Mouse (Mus musculus) liver, embryonic 15.5 days (tissue): ENCODE data around the gene Myh10. TPM values are rescaled to one million over a fixed set of nuclear protein-coding genes. Genes with fewer than 3 reads are reported as not detected.
A peak's percentile ranks its signal among the peaks of the same experiment; 100 is the strongest.

Experiments used
- ATAC-seq: fragments of 200-750 bp; cut with Nextera tagmentation; 2 replicates; pipeline ENCODE4 v1.8.0; 2017; ENCODE audit warnings: moderate number of reproducible peaks, mild to moderate bottlenecking, moderate library complexity; ENCODE audit not compliant: insufficient read depth
- H3K27ac ChIP-seq: fragments of 300-500 bp; sonication (generic); replicated peaks from 2 replicates; pipeline ENCODE4 v1.5.1; 2015; ENCODE audit warnings: mild to moderate bottlenecking, inconsistent platforms
- H3K27me3 ChIP-seq: fragments of 300-500 bp; sonication (generic); 2 replicates; pipeline ENCODE4 v1.6.1; 2015; ENCODE audit warnings: mild to moderate bottlenecking, inconsistent platforms
- H3K36me3 ChIP-seq: fragments of 300-500 bp; sonication (generic); replicated peaks from 2 replicates; pipeline ENCODE4 v1.6.1; 2015; ENCODE audit warnings: moderate library complexity, mild to moderate bottlenecking, inconsistent platforms
- H3K4me1 ChIP-seq: fragments of 300-500 bp; sonication (generic); replicated peaks from 2 replicates; pipeline ENCODE4 v1.6.1; 2015; ENCODE audit warnings: inconsistent platforms
- H3K4me2 ChIP-seq: fragments of 300-500 bp; sonication (generic); 2 replicates; pipeline ENCODE4 v1.6.1; 2015; ENCODE audit warnings: moderate library complexity, mild to moderate bottlenecking, inconsistent platforms
- H3K4me3 ChIP-seq: fragments of 300-500 bp; sonication (generic); replicated peaks from 2 replicates; pipeline ENCODE4 v1.5.1; 2015; ENCODE audit warnings: mild to moderate bottlenecking, inconsistent platforms
- H3K9ac ChIP-seq: fragments of 300-500 bp; sonication (generic); 2 replicates; pipeline ENCODE4 v1.6.1; 2015; ENCODE audit warnings: moderate library complexity, mild to moderate bottlenecking, inconsistent platforms
- H3K9me3 ChIP-seq: fragments of 300-500 bp; sonication (generic); replicated peaks from 2 replicates; pipeline ENCODE4 v1.6.1; 2016; ENCODE audit warnings: inconsistent platforms
- WGBS: fragments of 180-500 bp; shearing (Covaris S2); methylation state at CpG from one replicate; pipeline ENCODE4 v1.1.7; 2015; ENCODE audit warnings: mixed read lengths; ENCODE audit not compliant: insufficient replicate concordance; 5-methylcytosine and 5-hydroxymethylcytosine counted together
- polyA plus RNA-seq: library from polyadenylated mRNA; unstranded; fragments of >200 nt; fragmentation: Nextera tagmentation; extraction: Ambion mirVana; gene quantifications from 2 replicates; pipeline ENCODE4 v1.2.1, GENCODE M21; 2015

Gene Myh10
- polyA plus RNA-seq, 1 experiment from 2014 or later: 13.3 TPM

GRCm38 (mm10) chr11:68692693-68693446, 1.5 kb downstream of the Myh10 start:
- peaks cover 40% of the 10 kb centered on the region for H3K4me1 ChIP-seq
- no peaks in the 10 kb centered on the region for H3K36me3 ChIP-seq
- peaks cover 20% of the 10 kb centered on the region for H3K27me3 ChIP-seq
- no peak for ATAC-seq
- 2% methylated on average over 43 of the region's 43 CpGs for WGBS
- no peaks in the 10 kb centered on the region for H3K9me3 ChIP-seq
- H3K9ac ChIP-seq: peak overlapping the region; percentile 80
- peak overlapping the region; percentile 74 for H3K4me3 ChIP-seq
- H3K4me2 ChIP-seq: peak overlapping the region; percentile 98
- peak overlapping the region; percentile 80 for H3K27ac ChIP-seq

GRCm38 (mm10) chr11:68693447-68694040, 2.2 kb downstream of the Myh10 start:
- H3K27ac ChIP-seq: peak overlapping the region; percentile 80; the same call in 1 of the 2 replicates
- WGBS: 20% methylated on average over 10 of the region's 10 CpGs
- ATAC-seq: no peak
- no peaks in the 10 kb centered on the region for H3K36me3 ChIP-seq
- H3K4me3 ChIP-seq: peak overlapping the region; percentile 74
- peak overlapping the region; percentile 80; the same call in 1 of the 2 replicates for H3K9ac ChIP-seq
- peaks cover 40% of the 10 kb centered on the region for H3K4me1 ChIP-seq
- peaks cover 20% of the 10 kb centered on the region for H3K27me3 ChIP-seq
- H3K9me3 ChIP-seq: no peaks in the 10 kb centered on the region
- peak overlapping the region; percentile 98 for H3K4me2 ChIP-seq

- H3K4me2 ChIP-seq: no peak overlapping the region
- no peaks in the 10 kb centered on the region for H3K9me3 ChIP-seq
- H3K4me3 ChIP-seq: no peak overlapping the region
- WGBS: 77% methylated on average over 6 of the region's 6 CpGs
- peaks cover 48% of the 10 kb centered on the region for H3K36me3 ChIP-seq
- no peaks in the 10 kb centered on the region for H3K27me3 ChIP-seq
- H3K4me1 ChIP-seq: peaks cover 3% of the 10 kb centered on the region; the same call in 1 of the 2 replicates
- H3K9ac ChIP-seq: no peak overlapping the region
- H3K27ac ChIP-seq: no peak overlapping the region
- ATAC-seq: no peak
Measured at GRCm38 (mm10) chr11:68702370-68702769, 11.0 kb downstream of the Myh10 start.

GRCm38 (mm10) chr11:68703360-68703759, 12.0 kb downstream of the Myh10 start:
- H3K27me3 ChIP-seq: no peaks in the 10 kb centered on the region
- H3K9me3 ChIP-seq: no peaks in the 10 kb centered on the region
- no peak overlapping the region for H3K27ac ChIP-seq
- no peak overlapping the region for H3K9ac ChIP-seq
- WGBS: 45% methylated on average over 1 of the region's 1 CpGs
- peaks cover 48% of the 10 kb centered on the region for H3K36me3 ChIP-seq
- H3K4me1 ChIP-seq: peaks cover 7% of the 10 kb centered on the region; the same call in 1 of the 2 replicates
- H3K4me2 ChIP-seq: no peak overlapping the region
- ATAC-seq: no peak
- H3K4me3 ChIP-seq: no peak overlapping the region

GRCm38 (mm10) chr11:68704258-68704657, 12.9 kb downstream of the Myh10 start:
- peaks cover 46% of the 10 kb centered on the region for H3K36me3 ChIP-seq
- WGBS: 83% methylated on average over 1 of the region's 1 CpGs
- H3K9me3 ChIP-seq: no peaks in the 10 kb centered on the region
- H3K27ac ChIP-seq: no peak overlapping the region
- H3K4me3 ChIP-seq: no peak overlapping the region
- no peak for ATAC-seq
- H3K4me2 ChIP-seq: no peak overlapping the region
- H3K4me1 ChIP-seq: peaks cover 7% of the 10 kb centered on the region; the same call in 1 of the 2 replicates
- no peak overlapping the region for H3K9ac ChIP-seq
- H3K27me3 ChIP-seq: no peaks in the 10 kb centered on the region

- H3K36me3 ChIP-seq: peaks cover 40% of the 10 kb centered on the region
- no peak for ATAC-seq
- peaks cover 7% of the 10 kb centered on the region; the same call in 1 of the 2 replicates for H3K4me1 ChIP-seq
- H3K4me2 ChIP-seq: no peak overlapping the region
- H3K27ac ChIP-seq: no peak overlapping the region
- H3K9me3 ChIP-seq: no peaks in the 10 kb centered on the region
- WGBS: 86% methylated on average over 2 of the region's 2 CpGs
- no peak overlapping the region for H3K9ac ChIP-seq
- H3K27me3 ChIP-seq: no peaks in the 10 kb centered on the region
- H3K4me3 ChIP-seq: no peak overlapping the region
Measured at GRCm38 (mm10) chr11:68704847-68705246, 13.5 kb downstream of the Myh10 start.

- Histone ChIP-seq H3K9ac (no peak overlapping the region), H3K4me1 (peaks cover 7% of the 10 kb centered on the region; the same call in 1 of the 2 replicates), H3K36me3 (peaks cover 20% of the 10 kb centered on the region), H3K27me3 (no peaks in the 10 kb centered on the region), H3K4me3 (no peak overlapping the region), H3K4me2 (no peak overlapping the region), H3K9me3 (no peaks in the 10 kb centered on the region), H3K27ac (no peak overlapping the region)
- no peak for ATAC-seq
- WGBS: 43% methylated on average over 9 of the region's 9 CpGs
Measured at GRCm38 (mm10) chr11:68706524-68707429, 15.4 kb downstream of the Myh10 start.

GRCm38 (mm10) chr11:68707881-68708582, 16.7 kb downstream of the Myh10 start:
- Histone ChIP-seq H3K4me2 (no peak overlapping the region), H3K4me3 (no peak overlapping the region), H3K27me3 (no peaks in the 10 kb centered on the region), H3K4me1 (peaks cover 7% of the 10 kb centered on the region; the same call in 1 of the 2 replicates), H3K36me3 (peaks cover 11% of the 10 kb centered on the region), H3K9ac (no peak overlapping the region), H3K9me3 (no peaks in the 10 kb centered on the region), H3K27ac (no peak overlapping the region)
- 61% methylated on average over 5 of the region's 5 CpGs for WGBS
- ATAC-seq: no peak

GRCm38 (mm10) chr11:68716167-68716566, 24.8 kb downstream of the Myh10 start:
- no peak overlapping the region for H3K9ac ChIP-seq
- H3K27ac ChIP-seq: no peak overlapping the region
- H3K4me2 ChIP-seq: no peak overlapping the region
- no peak for ATAC-seq
- H3K27me3 ChIP-seq: no peaks in the 10 kb centered on the region
- 0 out of 2 replicates have a peak, but pooled peaks cover 3% of the 10 kb centered on the region for H3K36me3 ChIP-seq
- H3K9me3 ChIP-seq: no peaks in the 10 kb centered on the region
- H3K4me3 ChIP-seq: no peak overlapping the region
- peaks cover 3% of the 10 kb centered on the region; the same call in 1 of the 2 replicates for H3K4me1 ChIP-seq
- 83% methylated on average over 4 of the region's 4 CpGs for WGBS

GRCm38 (mm10) chr11:68717171-68717840, 25.9 kb downstream of the Myh10 start:
- no peaks in the 10 kb centered on the region for H3K27me3 ChIP-seq
- WGBS: 76% methylated on average over 16 of the region's 16 CpGs
- H3K9ac ChIP-seq: no peak overlapping the region
- H3K27ac ChIP-seq: no peak overlapping the region
- no peaks in the 10 kb centered on the region for H3K9me3 ChIP-seq
- no peak for ATAC-seq
- no peak overlapping the region for H3K4me3 ChIP-seq
- H3K4me2 ChIP-seq: no peak overlapping the region
- H3K36me3 ChIP-seq: 0 out of 2 replicates have a peak, but pooled peaks cover 7% of the 10 kb centered on the region
- H3K4me1 ChIP-seq: peaks cover 3% of the 10 kb centered on the region; the same call in 1 of the 2 replicates
